Mouse (Mus musculus): ENCODE data around the gene Kif2c.

Gene Kif2c

DNA sequence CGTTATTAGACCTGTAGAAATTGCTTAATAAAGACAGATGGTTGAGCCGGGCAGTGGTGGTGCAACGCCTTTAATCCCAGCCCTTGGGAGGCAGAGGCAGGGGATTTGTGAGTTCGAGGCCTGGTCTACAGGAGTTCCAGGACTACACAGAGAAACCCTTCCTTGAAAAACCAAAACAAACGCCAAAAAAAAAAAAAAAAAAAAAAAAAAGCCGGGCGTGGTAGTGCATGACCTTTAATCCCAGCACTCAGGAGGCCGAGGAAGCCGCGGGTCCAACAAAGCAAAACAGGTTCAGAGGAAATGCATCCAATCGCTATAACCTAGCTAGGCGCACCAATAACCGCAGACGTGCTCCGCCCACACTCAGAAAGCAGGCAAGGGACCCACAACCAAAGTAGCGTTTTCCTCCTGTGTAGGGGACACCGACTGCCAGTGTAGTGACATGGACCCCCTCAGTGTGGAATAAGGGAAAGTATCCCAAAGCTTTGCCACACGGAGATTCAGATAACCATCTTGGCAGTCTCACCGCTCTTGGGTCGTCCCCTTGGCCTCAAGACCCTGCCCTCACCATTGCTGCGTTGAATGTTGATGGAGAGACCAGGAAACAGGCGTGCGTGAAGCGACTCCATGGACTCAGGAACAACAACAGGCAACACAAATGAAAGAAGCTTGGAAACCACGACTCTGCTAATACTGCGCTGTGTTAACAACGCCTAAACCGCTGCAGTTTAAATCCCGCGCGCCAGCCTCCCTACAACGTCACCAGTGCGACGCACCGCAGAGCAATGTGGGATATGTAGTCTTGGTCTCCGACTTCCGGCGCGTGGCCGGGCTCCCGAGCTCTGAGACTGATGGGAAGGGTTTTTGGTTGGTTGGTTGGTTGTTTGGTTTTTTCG is at the start of gene Kif2c:
TSS of gene Kif2c (minus strand) at position 777 of the 896 bp plus-strand sequence.
- DNase-seq, result peak; percentile 90

DNA sequence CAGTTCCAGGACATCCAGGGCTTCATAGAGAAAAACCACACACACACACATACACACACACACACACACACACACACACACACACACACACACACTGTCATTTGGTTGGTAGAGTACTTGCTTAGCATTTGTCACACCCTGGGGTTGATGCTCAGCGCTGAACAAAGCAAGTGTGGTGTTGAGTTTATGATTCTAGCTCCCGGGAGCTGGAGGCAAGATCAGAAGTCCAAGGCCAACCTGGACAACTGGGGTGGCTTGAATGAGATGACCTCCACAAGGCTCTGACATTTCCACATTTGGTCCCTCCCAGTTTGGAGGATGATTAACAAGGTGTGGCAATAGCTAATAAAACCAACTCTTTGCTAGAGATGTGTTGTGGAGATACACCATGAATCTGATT is 48.8 kb upstream of the Kif2c start:
- DNase-seq, result no peak

DNA sequence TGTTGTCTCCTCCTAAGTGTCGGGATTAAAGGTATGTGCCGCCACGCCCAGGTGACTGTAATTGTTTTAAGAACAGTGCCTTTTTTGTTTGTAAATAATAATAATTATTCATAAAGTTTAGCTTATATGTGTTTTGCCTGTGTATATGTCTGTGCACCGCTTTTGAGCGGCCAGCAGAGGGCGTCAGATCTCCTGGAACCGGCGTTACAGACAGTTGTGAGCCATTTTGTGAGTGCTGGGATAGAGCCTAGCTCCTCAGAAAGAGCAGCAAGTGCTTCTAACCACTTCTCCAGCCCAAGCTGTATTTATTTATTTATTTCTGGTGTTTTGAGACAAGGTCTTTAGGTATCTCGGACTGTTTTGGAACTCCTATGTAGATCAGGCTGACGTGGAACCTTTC is 47.9 kb upstream of the Kif2c start:
- no peak for DNase-seq

DNA sequence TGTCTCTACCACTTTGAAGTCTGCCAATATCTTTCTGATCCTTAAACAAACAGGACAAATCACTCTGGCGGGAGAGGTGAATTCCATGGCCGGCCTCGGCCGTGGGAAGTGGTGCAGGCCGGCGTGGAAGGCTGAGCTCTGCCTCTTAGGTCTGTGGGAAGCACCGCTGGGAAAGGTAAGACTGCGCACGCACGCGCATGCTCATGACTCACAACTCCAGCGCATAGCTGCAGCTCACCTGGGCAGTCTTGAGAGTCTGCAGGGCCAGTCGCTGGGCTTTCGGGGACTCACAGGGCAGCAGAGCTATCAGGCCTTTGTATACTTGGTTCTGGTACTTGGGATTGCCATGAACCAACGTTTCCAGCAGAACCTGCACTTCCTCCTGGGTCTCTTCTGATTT is 47.2 kb upstream of the Kif2c start:
- DNase-seq, result no peak

DNA sequence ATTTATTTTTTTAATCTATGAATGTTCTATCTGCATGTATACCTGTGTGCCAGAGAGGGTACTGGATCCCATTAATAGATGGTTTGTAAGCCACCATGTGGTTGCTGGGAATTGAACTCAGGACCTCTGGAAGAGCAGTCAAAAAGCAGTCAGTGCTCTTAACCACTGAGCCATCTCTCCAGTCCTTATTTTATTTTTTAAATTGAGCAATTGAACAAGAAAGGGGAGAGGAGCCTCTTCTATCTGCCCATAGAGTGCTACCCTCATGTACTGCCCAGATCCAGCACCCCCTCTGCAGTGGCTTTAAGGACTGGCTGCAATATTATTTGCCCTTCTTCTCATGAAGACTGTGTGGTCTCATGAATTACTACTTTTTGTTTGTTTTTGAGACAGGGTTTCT is 42.8 kb upstream of the Kif2c start:
- DNase-seq, result no peak

DNA sequence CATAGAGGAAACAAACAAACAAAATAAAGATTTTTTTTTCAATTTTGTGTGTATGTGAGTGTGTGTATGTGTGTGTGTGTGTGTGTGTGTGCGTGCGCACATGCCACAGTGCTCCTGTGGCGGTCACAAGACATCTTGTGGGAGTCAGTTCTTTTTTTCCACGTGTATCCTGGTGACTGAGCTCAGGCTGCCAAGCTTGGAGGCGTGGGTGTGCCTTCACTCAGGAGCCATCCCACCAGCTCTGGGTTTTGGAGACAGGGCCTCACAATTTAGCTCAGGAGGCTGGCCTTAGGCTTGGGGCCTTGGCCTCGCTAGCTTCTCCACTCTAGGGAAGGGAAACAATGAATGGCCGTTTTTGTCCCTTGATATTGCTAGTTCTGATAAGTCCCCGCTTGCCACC is 41.7 kb upstream of the Kif2c start:
- DNase-seq, result no peak

DNA sequence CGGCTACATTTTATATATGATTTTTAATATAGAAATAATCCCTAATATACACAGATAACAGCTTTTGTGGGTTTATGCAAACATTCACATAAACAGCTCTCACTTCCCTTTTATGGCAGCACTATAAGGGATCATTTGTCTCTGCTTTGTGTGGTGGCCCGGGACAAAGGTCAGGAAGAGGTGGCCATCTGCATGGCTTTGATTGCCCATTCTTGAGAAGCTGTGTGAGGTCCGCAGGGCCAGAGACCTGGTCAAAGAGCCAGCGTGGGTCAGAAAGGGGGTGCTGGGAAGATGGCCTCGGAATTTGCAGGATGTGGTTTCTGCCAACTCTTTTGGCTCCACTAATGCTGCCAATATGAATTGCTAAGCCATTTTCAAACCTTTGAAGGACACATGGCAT is 40.6 kb upstream of the Kif2c start:
- no peak for DNase-seq

DNA sequence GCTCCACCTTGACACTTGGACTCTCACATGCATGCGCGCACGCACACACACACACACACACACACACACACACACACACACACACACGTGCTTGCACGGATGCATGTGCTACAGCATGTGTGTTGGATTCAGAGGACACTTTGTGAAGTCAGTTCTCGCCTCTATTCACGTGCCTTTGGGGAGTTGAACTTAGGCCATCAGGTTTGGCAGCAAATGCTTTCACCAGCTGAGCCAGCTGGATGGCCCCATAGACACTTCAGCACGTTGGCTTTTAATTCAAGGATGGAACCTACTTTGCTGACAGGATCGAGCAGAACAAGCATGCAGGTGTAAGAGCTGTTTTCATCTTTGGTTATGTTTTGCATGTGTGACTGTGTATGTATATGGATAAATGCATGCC is 39.4 kb upstream of the Kif2c start:
- no peak for DNase-seq

DNA sequence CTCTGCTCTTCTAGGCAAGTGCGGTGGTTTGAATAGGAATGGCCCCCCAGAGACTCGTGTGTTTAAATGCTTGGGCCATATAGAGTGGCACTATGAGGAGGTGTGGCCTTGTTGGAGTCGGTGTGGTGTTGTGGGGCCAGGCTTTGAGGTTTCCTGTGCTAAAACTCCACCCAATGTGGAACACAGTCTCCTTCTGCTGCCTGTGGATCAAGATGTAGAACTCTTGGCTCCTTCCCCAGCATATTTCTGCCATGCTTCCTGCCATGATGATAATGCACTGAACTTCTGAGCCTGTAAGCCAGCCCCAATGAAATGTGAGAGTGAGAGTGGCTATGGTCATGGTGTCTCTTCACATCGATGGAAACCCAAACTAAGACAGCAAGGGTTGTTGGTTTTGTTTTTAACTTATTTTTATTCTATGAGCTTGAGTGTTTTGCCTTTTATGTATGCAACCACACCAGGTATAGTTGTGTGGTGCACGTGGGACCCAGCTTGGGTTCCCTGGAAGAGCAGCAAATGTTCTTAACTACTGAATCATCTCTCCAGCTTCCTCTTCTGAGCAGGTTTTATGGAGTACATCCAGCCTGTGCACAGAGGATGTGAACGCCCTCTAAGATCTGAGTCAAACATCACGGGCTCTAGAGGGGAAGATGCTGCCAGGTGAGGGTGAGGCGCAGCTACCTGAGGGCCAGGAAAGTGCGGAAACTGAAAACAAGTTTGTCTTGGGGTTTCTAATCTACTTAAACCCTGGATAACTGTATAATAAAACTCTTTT is 38.5 kb upstream of the Kif2c start:
- peak; percentile 36 for DNase-seq

DNA sequence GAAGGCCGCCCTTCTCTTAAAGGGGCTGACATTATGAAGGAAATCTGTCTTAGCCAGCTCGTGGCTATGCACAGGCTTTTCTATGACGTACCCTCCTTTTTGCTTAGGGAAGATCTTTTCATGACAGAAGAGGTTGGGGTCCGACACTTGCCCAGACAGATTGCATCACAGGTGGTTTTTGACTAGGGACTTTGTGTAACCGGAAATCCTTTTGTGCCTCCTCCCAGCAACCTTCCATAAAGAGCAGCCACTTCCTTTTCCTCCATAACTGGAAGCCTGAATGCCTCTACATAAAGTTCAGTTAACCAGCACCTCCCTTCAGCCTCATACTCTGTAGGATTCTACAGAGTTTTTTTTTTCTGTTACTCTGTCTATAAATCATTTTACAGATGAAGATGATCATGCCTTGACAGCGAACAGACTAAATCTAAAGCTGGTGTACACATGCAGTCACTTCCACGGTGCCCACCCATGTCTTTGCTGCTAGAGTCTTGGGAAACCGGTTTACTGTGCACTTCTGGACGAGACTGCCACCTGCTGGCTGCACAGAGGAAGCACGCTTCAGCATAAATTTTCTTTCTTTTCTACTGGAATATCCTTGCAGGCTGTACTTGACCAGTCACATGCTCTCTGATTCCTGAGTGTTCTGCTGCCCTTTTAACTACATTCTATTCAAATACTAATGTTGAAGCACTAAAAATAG is 36.2 kb upstream of the Kif2c start:
- peak; percentile 39 for DNase-seq

DNA sequence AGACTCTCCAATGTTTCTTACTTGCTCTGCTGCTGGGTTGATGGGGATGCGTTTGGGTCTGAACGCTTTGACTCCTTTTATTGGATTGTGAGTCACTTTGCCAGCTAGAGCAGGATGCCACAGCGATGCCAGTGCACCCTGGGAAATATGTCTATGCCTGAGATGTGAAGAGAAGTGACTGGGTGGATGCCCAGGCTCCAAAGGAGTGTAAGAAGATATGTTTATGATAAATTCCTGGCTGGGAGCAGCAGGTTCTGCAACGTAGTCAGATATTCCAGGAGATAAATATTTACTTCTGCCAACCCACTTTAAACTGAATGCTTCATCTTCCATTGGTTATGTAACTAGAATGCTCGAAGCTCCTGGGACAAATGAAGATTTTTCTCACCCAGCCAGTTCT is 34.6 kb upstream of the Kif2c start:
- DNase-seq, result peak; percentile 38

DNA sequence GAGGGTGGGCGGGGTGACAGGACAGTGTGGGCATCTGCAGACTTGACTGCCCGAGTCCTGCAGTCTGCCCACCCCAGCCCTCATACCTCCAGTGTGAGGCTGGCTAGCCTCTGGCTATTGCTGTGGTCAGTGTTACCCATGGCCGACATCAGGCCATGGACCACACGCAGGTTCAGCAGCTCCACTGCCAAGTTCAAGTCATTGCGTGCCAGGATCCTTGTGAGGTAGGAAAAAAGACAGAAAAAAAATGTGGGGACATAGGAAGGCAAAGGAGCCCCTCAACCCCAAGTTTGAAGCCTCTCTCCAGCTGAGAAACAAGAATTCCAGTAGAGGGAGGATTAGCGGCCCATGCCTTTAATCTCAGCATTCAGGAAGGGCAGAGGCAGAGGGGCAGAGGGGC is 31.8 kb upstream of the Kif2c start:
- DNase-seq, result no peak

DNA sequence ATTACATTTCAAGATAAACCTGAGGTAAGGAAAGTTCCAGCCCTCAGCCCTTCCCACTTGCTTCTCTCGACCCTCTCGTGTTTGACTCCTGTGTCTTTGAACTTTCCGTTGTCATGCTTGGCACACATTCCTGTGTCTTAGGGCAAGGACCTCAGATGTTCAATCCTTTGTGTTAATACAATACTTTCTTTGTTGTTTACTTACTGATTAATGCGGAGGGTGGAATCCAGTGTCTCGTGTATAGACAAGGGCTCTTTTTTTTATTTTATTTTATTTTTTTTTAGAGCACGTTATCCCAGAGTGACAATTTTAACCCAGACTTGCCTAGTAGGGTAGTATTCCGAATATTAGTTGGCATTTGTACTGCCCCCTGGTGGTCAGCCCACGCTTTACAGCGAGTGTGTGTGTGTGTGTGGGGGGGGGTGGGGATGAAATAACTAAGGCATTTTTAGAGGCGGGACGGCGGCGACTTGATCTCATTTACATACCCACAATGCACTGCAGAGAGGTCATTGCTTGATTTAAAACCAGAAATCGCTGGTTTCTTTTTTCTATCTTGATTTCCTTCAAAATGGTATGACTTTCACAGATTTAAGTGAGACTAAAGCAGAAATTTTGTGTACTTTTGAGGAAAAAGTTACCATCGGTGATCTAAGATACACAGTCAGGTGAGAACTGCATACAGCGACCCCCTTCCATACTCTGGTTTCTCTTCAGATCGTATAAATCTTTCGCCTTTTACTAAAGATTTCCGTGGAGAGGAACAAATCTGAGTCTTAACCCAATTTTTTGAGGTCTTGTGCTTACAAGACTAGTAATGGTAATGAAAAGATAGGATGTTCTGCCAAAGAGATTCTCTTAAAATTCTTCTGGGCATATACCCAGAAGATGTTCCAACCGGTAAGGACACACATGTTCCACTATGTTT is 28.0 kb upstream of the Kif2c start:
- DNase-seq, result no peak

DNA sequence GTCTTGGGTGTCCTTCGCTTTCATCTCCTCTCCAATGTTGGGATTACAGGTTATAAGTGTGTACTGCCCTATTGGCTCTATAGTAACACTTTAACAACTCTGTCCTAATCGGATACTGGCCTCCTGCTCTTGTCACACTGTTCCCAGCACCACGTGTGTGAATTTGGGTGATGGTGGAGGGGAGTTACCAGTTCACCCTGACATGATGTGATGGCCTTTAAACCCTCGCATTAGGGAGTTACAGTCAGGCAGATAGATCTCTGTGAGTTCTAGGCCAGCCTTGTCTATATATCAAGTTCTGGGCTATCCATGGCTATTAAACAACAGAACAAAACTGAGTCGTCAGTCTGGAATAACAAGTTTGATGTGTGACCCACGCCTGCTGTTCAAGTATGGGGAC is 27.2 kb upstream of the Kif2c start:
- no peak for DNase-seq

DNA sequence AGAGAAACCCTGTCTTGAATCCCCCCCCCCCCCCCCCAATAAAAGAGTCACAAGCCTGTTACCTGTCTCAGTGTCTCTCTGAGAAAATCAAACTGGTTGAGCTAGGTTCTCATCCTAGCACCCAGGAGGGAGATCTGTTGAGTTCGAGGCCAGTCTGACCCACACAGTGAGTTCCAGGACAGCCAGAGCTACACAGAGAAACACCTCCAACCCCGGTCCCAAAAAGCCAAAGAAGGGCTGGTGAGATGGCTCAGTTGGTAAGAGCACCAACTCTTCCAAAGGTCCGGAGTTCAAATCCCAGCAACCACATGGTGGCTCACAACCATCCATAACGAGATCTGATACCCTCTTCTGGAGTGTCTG is 20.5 kb upstream of the Kif2c start:
- DNase-seq, result no peak

DNA sequence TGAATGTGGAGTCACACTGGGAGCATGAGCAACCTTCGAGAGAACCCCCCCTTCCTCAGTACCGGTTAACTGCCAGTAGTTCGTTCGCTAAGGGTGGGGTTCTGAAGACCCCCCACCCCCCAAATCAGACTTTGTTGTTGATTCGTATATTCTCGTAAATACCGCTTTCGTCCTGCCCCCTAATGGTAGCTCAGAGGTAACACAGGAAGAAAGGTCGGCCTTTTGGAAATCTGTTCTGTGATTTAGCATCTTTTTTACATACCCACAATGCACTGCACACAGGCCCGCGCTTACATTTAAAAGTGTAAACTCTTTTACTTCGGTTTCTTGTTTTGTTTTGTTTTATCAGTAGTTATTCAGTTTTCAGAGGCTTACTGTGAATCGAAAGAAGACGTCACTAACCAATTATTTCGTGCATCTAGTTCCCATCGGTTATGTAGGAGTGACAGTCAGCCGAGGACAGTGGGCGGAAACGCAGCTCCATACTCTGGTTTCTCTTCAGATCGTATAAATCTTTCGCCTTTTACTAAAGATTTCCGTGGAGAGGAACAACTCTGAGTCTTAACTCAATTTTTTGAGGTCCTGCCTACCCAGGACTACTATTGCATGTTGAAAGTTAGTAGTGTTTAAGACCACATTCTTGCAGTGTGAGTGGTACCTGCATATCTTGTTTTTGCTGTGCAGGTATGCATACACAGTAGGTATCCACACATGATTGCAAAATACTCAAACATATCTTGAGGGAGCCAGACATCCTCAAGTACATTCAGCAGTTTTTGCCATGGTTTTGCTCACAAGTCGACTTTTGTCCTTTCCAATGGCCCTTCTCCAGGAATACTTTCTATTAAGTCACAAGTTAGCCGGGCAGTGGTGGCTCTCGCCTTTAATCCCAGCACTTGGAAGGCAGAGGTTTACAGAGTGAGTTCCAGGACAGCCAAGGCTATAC is 19.9 kb upstream of the Kif2c start:
- DNase-seq, result no peak

DNA sequence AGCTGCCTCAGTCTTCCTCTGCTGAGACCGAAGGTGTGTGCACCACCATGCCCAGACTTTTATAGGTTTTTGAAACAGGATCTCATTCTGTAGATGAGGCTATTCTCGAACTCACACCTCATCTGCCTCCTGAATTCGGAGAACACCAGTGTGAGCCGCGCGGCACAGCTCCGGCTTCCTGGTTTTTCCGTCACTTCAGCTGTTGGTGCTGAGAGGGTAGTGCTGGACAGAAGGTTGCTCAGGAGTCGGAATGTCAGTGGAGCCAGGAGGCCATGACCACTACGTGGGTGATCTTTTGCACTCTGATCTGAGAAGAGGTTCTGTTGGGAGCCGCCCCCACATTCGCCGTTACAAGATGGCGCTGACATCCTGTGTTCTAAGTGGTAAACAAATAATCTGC is 9.4 kb upstream of the Kif2c start:
- DNase-seq, result no peak

DNA sequence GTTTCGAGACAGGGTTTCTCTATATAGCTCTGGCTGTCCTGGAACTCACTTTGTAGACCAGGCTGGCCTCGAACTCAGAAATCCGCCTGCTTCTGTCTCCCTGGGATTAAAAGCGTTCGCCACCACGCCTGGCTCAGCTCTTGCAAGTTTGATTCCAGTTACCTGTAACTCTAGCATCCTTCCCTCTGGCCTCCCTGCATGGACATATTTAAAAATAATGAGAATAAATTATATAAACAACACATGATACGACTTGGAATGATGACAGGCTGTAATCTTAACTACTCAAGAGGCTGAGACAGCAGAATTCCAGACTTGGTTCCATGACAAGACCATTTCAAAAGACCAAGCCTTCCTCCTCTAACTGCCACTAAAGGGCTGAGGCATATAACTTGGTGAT is 8.2 kb upstream of the Kif2c start:
- DNase-seq, result no peak

DNA sequence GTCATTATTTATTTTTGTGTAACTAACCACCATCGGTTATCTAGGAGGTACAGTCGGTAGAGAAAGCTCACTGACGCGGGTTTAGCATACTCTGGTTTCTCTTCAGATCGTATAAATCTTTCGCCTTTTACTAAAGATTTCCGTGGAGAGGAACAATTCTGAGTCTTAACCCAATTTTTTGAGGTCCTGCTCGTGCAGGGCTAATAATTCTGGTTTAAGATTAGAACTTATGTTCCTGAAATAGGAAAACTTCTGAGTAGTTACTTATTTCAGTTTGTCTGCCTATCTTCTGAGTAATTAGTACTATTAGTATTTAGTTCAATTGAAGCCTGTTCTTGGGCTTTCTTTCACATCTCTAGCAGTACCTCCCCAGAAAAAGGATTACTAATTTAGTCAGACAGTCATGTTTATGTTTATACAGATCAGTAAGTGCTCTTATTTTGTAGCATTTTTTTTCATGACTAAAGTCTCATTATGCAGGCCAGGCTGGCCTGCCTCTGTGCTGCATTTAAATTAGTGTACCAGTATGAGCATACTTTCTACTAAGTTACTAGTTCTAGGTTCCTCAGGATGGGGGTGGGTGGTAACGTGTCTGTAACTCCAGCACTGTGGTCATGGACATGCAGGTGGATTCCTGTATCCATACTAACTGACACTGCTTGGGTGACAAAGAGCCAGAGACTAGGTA is 7.6 kb upstream of the Kif2c start:
- no peak for DNase-seq

DNA sequence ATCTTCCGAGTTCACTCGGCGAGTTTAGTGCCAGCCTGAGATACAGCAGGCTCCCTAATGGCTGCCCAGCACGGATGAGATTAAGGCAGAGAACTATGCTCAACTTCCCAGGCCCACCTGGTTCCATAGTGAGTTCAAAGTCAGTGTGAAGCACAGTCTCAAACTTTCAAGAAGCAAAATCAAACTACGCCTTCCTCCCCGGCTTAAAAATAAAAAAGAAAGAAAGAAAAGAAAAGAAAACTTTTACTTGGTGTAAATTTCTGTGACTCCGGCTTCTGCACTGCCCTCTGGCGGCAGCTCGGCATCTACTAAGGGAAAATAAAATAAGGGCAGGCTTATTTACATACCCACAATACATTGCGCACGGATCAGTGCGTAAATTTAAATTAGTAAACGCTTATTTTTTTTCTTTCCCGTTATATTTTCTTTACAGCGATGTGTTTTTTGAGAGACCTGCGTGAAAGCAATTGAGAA is 7.0 kb upstream of the Kif2c start:
- DNase-seq, result peak; percentile 61

DNA sequence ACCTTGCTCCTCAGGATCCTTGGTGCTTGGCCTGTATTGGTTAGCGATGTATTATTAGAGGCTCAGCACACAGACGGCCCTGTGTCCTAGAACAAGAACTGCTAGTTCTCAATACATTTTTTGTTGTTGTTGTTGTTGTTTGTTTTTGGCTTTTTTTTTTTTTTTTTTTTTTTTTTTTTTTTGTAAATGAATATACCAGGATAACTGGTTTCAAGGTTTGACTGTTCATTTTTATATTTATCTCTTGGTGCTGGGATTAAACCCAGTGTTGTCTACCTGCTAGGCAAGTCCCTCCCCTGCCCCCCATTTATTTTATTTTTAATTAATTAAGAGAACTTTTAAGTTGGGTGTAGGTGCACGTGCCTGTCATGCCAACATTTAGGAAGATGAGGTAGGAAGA is 6.5 kb upstream of the Kif2c start:
- DNase-seq, result no peak

All from right cerebral cortex, postnatal 25 days (tissue).